Mouse (Mus musculus): ENCODE measurements around the gene Synm. TPM values are rescaled to one million over a fixed set of nuclear protein-coding genes. Genes with fewer than 3 reads are reported as not detected.

Gene Synm
- total and polyA plus RNA-seq, 3 experiments, result 0.01 TPM; not detected in 2

- TF ChIP-seq CHD1 (IDR thresholded peaks at IDR 0.05; ENCODE audit: low read depth, low read length), result no peak
- H3K4me3 ChIP-seq (ENCODE audit: control insufficient read depth in 1 of 2, insufficient read depth in 1 of 2, low read depth in 2 of 2, low read length in 2 of 2), result no peak overlapping the region
Measured at GRCm38 (mm10) chr7:67716213-67716878, 43.2 kb downstream of the Synm start.

GRCm38 (mm10) chr7:67715176-67715575, 44.4 kb downstream of the Synm start:
- no peak for DNase-seq (ENCODE audit: low read depth, low spot score)
- no peak overlapping the region for H3K9ac ChIP-seq (ENCODE audit: control insufficient read depth, low read depth, low read length, poor library complexity, severe bottlenecking)
- H3K27ac ChIP-seq (ENCODE audit: control insufficient read depth, low read depth, low read length), result no peak overlapping the region
- H3K36me3 ChIP-seq (ENCODE audit: control insufficient read depth in 1 of 2, insufficient read depth in 2 of 2, low read length in 2 of 2), result no peaks in the 10 kb centered on the region
- no peak for TF ChIP-seq ELF1 (IDR thresholded peaks at IDR 0.05; ENCODE audit: low read depth, low read length)
- no peak for TF ChIP-seq TBP (IDR thresholded peaks at IDR 0.05; ENCODE audit: low read depth, low read length)
- no peak for TF ChIP-seq SIN3A (IDR thresholded peaks at IDR 0.05; ENCODE audit: low read length)
- TF ChIP-seq UBTF (IDR thresholded peaks at IDR 0.05; ENCODE audit: borderline replicate concordance, insufficient read depth, low read depth, low read length), result no peak
- no peak for TF ChIP-seq MYB (IDR thresholded peaks at IDR 0.05; ENCODE audit: low read depth, low read length)
- TF ChIP-seq EP300 (IDR thresholded peaks at IDR 0.05; ENCODE audit: low read depth in 1 of 2, low read length in 2 of 2), result no peak
- no peaks in the 10 kb centered on the region for H3K9me3 ChIP-seq (replicated peaks; ENCODE audit: insufficient read depth, low read length)
- H3K79me2 ChIP-seq (ENCODE audit: control insufficient read depth, insufficient read depth, low read length, poor library complexity), result no peaks in the 10 kb centered on the region
- H3K4me1 ChIP-seq (ENCODE audit: control insufficient read depth in 1 of 2, insufficient read depth in 2 of 2, low read length in 2 of 2), result no peaks in the 10 kb centered on the region
- H3K4me3 ChIP-seq (ENCODE audit: control insufficient read depth in 1 of 2, insufficient read depth in 1 of 2, low read depth in 2 of 2, low read length in 2 of 2), result no peak overlapping the region
- H3K27me3 ChIP-seq (ENCODE audit: control insufficient read depth in 1 of 2, insufficient read depth in 2 of 2, low read length in 2 of 2), result no peaks in the 10 kb centered on the region

More at GRCm38 (mm10) chr7:67716213-67716878, 43.2 kb downstream of the Synm start:
- no peak for DNase-seq (ENCODE audit: low read depth, low spot score)
- Histone ChIP-seq H3K9me3 (replicated peaks; ENCODE audit: insufficient read depth, low read length) (no peaks in the 10 kb centered on the region), H3K27ac (ENCODE audit: control insufficient read depth, low read depth, low read length) (no peak overlapping the region), H3K27me3 (ENCODE audit: control insufficient read depth in 1 of 2, insufficient read depth in 2 of 2, low read length in 2 of 2) (no peaks in the 10 kb centered on the region), H3K4me1 (ENCODE audit: control insufficient read depth in 1 of 2, insufficient read depth in 2 of 2, low read length in 2 of 2) (no peaks in the 10 kb centered on the region), H3K36me3 (ENCODE audit: control insufficient read depth in 1 of 2, insufficient read depth in 2 of 2, low read length in 2 of 2) (no peaks in the 10 kb centered on the region), H3K9ac (ENCODE audit: control insufficient read depth, low read depth, low read length, poor library complexity, severe bottlenecking) (no peak overlapping the region), H3K79me2 (ENCODE audit: control insufficient read depth, insufficient read depth, low read length, poor library complexity) (no peaks in the 10 kb centered on the region)

GRCm38 (mm10) chr7:67713820-67714510, 45.6 kb downstream of the Synm start:
- TF ChIP-seq MAFK (IDR thresholded peaks at IDR 0.05; ENCODE audit: borderline replicate concordance, low read depth, low read length) (no peak), NRF1 (IDR thresholded peaks at IDR 0.05; ENCODE audit: insufficient read depth, low read depth, low read length, poor library complexity, severe bottlenecking) (no peak), ZC3H11A (IDR thresholded peaks at IDR 0.05; ENCODE audit: low read depth, low read length) (no peak), ELF1 (IDR thresholded peaks at IDR 0.05; ENCODE audit: low read depth, low read length) (no peak), POLR2A (IDR thresholded peaks at IDR 0.05; ENCODE audit: control insufficient read depth in 1 of 2, insufficient read depth in 1 of 2, low read depth in 1 of 2, low read length in 2 of 2, poor library complexity in 1 of 2) (no peak)
- no peaks in the 10 kb centered on the region for H3K79me2 ChIP-seq (ENCODE audit: control insufficient read depth, insufficient read depth, low read length, poor library complexity)
- no peaks in the 10 kb centered on the region for H3K36me3 ChIP-seq (ENCODE audit: control insufficient read depth in 1 of 2, insufficient read depth in 2 of 2, low read length in 2 of 2)
- H3K4me1 ChIP-seq (ENCODE audit: control insufficient read depth in 1 of 2, insufficient read depth in 2 of 2, low read length in 2 of 2), result no peaks in the 10 kb centered on the region
- H3K27ac ChIP-seq (ENCODE audit: control insufficient read depth, low read depth, low read length), result no peak overlapping the region
- DNase-seq (ENCODE audit: low read depth, low spot score), result no peak
- H3K9ac ChIP-seq (ENCODE audit: control insufficient read depth, low read depth, low read length, poor library complexity, severe bottlenecking), result no peak overlapping the region
- H3K9me3 ChIP-seq (replicated peaks; ENCODE audit: insufficient read depth, low read length), result no peaks in the 10 kb centered on the region
- H3K4me3 ChIP-seq (ENCODE audit: control insufficient read depth in 1 of 2, insufficient read depth in 1 of 2, low read depth in 2 of 2, low read length in 2 of 2), result no peak overlapping the region
- no peaks in the 10 kb centered on the region for H3K27me3 ChIP-seq (ENCODE audit: control insufficient read depth in 1 of 2, insufficient read depth in 2 of 2, low read length in 2 of 2)

Measured in MEL (cell line).